Mouse (Mus musculus) testis, adult 2 months (tissue): ENCODE measurements around the gene Il15.

Experiments used
- CTCF ChIP-seq: fragments of 200-500 bp; IDR thresholded peaks from 2 replicates; pipeline ENCODE4 v1.5.1; 2012; ENCODE audit warnings: low read depth, mild to moderate bottlenecking, inconsistent platforms, low read length, moderate library complexity; ENCODE audit not compliant: control insufficient read depth, insufficient read depth, insufficient replicate concordance
- POLR2A ChIP-seq: fragments of 200-500 bp; IDR thresholded peaks from 2 replicates; pipeline ENCODE4 v1.6.1; 2012; ENCODE audit warnings: low read depth, mild to moderate bottlenecking, inconsistent platforms, low read length, moderate library complexity; ENCODE audit not compliant: control insufficient read depth

GRCm38 (mm10) chr8:82351268-82351943 lies 51.6 kb downstream of the Il15 start:
- no peak for TF ChIP-seq POLR2A
- no peak for TF ChIP-seq CTCF
